Mouse (Mus musculus): ENCODE results near the gene Coa7. TPM values are rescaled to one million over a fixed set of nuclear protein-coding genes. Genes with fewer than 3 reads are reported as not detected.

Coa7 gene
- 25.3 and 31.9 TPM in 2 replicates for polyA plus RNA-seq (2015; fragmentation: Nextera tagmentation; extraction: Ambion mirVana)

DNA sequence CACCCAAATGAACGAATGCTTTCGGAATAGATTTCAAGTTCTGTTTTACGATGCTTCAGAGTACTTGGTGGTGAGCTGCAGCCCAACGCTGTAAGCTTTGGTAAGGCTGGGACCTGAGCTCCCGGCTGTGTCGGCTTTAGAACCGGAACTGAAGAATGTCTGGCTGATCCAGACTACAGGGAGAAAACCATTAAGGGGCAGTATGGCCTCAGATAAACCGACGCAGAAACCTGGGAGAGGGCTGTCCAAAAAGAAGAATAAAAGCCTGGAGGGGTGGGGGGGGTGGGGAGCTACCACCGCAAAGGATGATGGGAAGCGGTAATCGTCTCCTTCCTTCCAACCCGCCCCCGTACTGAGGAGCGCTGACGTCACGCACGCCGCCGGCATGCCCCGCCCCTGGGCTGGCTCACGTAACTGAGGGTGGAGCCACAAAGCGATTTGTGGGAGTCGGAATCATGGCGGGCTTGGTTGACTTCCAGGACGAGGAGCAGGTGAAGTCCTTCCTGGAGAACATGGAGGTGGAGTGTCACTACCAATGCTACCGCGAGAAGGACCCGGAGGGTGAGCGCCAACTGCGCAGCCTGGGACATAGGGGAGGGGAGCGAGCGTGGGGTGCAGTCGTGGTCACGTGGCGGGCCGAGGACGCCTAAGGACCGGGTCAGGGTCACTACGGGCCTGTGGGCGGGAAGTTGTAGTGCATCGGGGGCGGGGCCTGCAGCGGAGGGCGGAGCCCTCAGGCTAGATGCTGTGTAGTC is at the start of gene Coa7:
Gene Coa7 (plus strand): TSS at position 411 of the 755 bp plus-strand sequence.
- no peaks in the 10 kb centered on the region for H3K27me3 ChIP-seq (replicated peaks; ENCODE audit: insufficient read depth, low read length)
- no peaks in the 10 kb centered on the region for H3K9me3 ChIP-seq (ENCODE audit: low read length)
- H3K4me1 ChIP-seq (ENCODE audit: insufficient read depth, low read depth, low read length), result no peaks in the 10 kb centered on the region
- ATAC-seq (peak; percentile 97), DNase-seq (ENCODE audit: low spot score) (peak; percentile 98)
- H3K9ac ChIP-seq (replicated peaks; ENCODE audit: low read depth), result peak within 1 kb of the TSS; percentile 53
- H3K36me3 ChIP-seq (ENCODE audit: insufficient read depth, low read length), result no peaks in the 10 kb centered on the region
- peak within 1 kb of the TSS; percentile 60 for H3K4me2 ChIP-seq (replicated peaks; ENCODE audit: low read depth, low read length)
- TF ChIP-seq EP300 (IDR thresholded peaks at IDR 0.05) (peak; percentile 50; the same call in 1 of the 2 replicates), CTCF (IDR thresholded peaks at IDR 0.05) (peak; percentile 9; the same call in 1 of the 2 replicates)
- peak within 1 kb of the TSS; percentile 92 for H3K27ac ChIP-seq (ENCODE audit: low read length)
- WGBS, result under 1% methylated on average over 44 of the region's 45 CpGs
- H3K4me3 ChIP-seq (ENCODE audit: low read depth, low read length), result peak within 1 kb of the TSS; percentile 60

DNA sequence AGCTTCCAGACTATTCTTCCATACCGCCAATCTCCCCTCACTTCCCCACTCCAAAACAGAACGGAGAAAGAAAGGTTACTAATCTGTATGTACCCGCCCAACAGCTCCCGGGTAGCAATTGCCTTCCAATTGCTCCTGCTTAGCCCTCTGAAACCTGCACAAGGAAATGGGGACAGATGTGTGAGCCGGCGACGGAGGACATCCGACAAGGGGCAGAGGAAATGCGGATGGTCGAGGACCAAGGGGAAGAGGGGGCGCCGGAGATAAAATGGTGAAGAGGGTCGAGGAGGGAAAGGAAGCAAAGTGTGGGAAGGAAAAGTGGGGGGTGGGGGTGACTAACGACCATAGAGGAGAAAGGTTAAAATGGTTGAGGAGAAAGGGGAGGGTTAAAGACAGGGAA is 27.7 kb upstream of the Coa7 start:
- WGBS, result under 1% methylated on average over 13 of the region's 14 CpGs
- no peak for TF ChIP-seq EP300 (IDR thresholded peaks at IDR 0.05)
- TF ChIP-seq CTCF (IDR thresholded peaks at IDR 0.05), result no peak
- peak overlapping the region; percentile 80 for H3K4me2 ChIP-seq (replicated peaks; ENCODE audit: low read depth, low read length)
- no peak for ATAC-seq
- no peaks in the 10 kb centered on the region for H3K9me3 ChIP-seq (ENCODE audit: low read length)
- H3K4me1 ChIP-seq (ENCODE audit: insufficient read depth, low read depth, low read length), result peaks cover 11% of the 10 kb centered on the region; the same call in 1 of the 2 replicates
- no peak for DNase-seq (ENCODE audit: low spot score)
- H3K27ac ChIP-seq (ENCODE audit: low read length), result peak overlapping the region; percentile 93
- H3K9ac ChIP-seq (replicated peaks; ENCODE audit: low read depth), result peak overlapping the region; percentile 71
- H3K4me3 ChIP-seq (ENCODE audit: low read depth, low read length), result peak overlapping the region; percentile 91
- no peaks in the 10 kb centered on the region for H3K27me3 ChIP-seq (replicated peaks; ENCODE audit: insufficient read depth, low read length)
- no peaks in the 10 kb centered on the region for H3K36me3 ChIP-seq (ENCODE audit: insufficient read depth, low read length)

DNA sequence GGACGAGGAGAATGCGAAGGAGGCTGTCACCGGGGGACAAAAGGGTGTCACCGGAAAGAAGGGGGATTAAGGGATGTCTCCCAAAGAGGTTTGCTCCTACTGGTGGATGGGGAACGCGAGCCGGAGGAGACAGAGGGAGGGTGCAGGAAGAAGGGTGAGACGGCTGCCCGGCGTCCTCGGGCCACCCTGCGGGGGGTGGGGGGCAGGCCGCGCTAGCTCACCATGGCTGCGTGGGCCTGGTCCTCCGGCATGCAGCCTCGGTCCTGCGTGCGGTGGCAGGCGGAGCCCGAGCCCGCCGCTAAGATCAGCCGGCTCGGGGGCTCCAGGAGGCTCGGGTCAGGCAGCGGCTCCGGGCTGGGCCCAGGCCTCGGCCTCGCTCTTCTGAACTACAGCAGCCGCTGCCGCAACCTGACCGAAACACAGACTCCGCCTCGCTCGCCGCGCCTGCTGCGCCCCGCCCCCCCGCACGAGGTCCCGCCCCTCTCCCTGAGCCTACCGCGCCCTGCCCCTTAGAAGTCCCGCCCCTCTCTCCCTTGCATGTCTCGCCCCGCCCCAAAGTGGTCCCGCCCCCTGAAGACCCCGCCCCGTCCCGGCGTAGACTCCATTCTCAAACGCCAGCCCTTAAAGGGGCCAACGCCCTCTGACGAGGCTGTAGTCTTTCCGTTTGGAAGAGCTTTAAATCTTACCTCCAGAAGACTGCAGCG is 27.1 kb upstream of the Coa7 start, which contains the start of gene Zyg11b:
Gene Zyg11b (minus strand): TSS at position 427 of the 704 bp plus-strand sequence.
- Histone ChIP-seq H3K4me3 (ENCODE audit: low read depth, low read length) (peak within 1 kb of the TSS; percentile 91), H3K4me1 (ENCODE audit: insufficient read depth, low read depth, low read length) (peaks cover 11% of the 10 kb centered on the region; the same call in 1 of the 2 replicates), H3K27me3 (replicated peaks; ENCODE audit: insufficient read depth, low read length) (no peaks in the 10 kb centered on the region), H3K9ac (replicated peaks; ENCODE audit: low read depth) (peak within 1 kb of the TSS; percentile 71), H3K4me2 (replicated peaks; ENCODE audit: low read depth, low read length) (peak within 1 kb of the TSS; percentile 80), H3K27ac (ENCODE audit: low read length) (peak within 1 kb of the TSS; percentile 93), H3K36me3 (ENCODE audit: insufficient read depth, low read length) (no peaks in the 10 kb centered on the region), H3K9me3 (ENCODE audit: low read length) (no peaks in the 10 kb centered on the region)
- TF ChIP-seq CTCF (IDR thresholded peaks at IDR 0.05), result peak; percentile 17; the same call in 1 of the 2 replicates
- TF ChIP-seq EP300 (IDR thresholded peaks at IDR 0.05), result no peak
- peak; percentile 97 for ATAC-seq
- peak; percentile 98 for DNase-seq (ENCODE audit: low spot score)
- WGBS, result 2% methylated on average over 36 of the region's 58 CpGs

DNA sequence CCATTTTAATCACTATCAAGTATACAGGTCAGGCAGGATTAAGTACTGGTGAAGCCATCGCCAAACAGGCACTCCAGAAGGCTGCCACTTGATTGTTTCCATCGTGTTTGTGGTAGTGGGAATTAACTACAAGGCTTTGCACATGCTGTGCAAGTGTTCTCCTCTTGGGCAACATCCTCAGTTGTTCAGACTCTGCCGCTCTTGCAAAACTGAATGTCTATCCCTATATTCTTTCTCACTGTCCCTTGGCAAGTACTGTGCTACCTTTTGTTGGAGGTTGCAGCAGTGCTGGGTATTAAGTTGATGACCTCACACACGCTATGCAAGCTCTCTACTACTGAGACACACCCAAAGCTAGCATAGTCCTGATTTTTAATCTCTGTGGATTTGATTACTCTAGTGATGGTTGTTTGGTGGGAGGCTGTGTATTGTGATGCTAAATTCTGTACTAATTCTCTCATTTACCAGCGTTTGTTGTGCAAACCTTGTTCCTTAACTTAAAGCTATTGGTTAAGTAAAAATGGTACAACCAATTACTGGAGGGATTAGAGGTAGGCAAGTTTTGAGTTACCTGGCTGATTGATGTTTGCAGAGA is 25.5 kb upstream of the Coa7 start:
- H3K27ac ChIP-seq (ENCODE audit: low read length), result no peak overlapping the region
- H3K27me3 ChIP-seq (replicated peaks; ENCODE audit: insufficient read depth, low read length), result no peaks in the 10 kb centered on the region
- no peak overlapping the region for H3K9ac ChIP-seq (replicated peaks; ENCODE audit: low read depth)
- H3K9me3 ChIP-seq (ENCODE audit: low read length), result no peaks in the 10 kb centered on the region
- no peaks in the 10 kb centered on the region for H3K36me3 ChIP-seq (ENCODE audit: insufficient read depth, low read length)
- ATAC-seq (no peak), DNase-seq (ENCODE audit: low spot score) (peak; percentile 9)
- peaks cover 11% of the 10 kb centered on the region; the same call in 1 of the 2 replicates for H3K4me1 ChIP-seq (ENCODE audit: insufficient read depth, low read depth, low read length)
- no peak overlapping the region for H3K4me3 ChIP-seq (ENCODE audit: low read depth, low read length)
- H3K4me2 ChIP-seq (replicated peaks; ENCODE audit: low read depth, low read length), result no peak overlapping the region
- TF ChIP-seq CTCF (IDR thresholded peaks at IDR 0.05) (no peak), EP300 (IDR thresholded peaks at IDR 0.05) (no peak)
- 70% methylated on average over 5 of the region's 5 CpGs for WGBS

DNA sequence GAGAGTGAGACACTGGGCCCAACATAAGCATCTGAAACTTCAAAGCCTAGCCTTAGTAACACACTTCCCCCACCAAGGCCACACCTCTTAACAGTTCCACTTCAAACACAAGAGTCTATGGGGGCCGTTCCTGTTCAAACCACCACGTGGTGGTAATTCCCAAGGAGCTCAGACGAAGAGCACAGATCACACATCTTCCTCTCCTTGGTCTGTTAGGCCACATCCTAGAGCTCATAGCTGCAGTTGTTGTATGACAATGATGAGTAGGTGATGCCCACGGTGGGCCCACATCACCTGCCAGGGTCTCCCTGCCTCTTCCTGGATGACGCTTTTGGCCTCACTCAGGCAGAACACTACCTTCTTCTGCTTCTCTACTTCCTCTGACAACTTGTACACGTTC is 17.2 kb upstream of the Coa7 start:
- Histone ChIP-seq H3K27ac (ENCODE audit: low read length) (no peak overlapping the region), H3K9me3 (ENCODE audit: low read length) (no peaks in the 10 kb centered on the region), H3K4me2 (replicated peaks; ENCODE audit: low read depth, low read length) (no peak overlapping the region), H3K4me1 (ENCODE audit: insufficient read depth, low read depth, low read length) (no peaks in the 10 kb centered on the region), H3K36me3 (ENCODE audit: insufficient read depth, low read length) (no peaks in the 10 kb centered on the region), H3K27me3 (replicated peaks; ENCODE audit: insufficient read depth, low read length) (no peaks in the 10 kb centered on the region), H3K9ac (replicated peaks; ENCODE audit: low read depth) (no peak overlapping the region), H3K4me3 (ENCODE audit: low read depth, low read length) (no peak overlapping the region)
- ATAC-seq, result no peak
- WGBS, result 64% methylated on average over 6 of the region's 6 CpGs
- no peak for DNase-seq (ENCODE audit: low spot score)
- TF ChIP-seq EP300 (IDR thresholded peaks at IDR 0.05) (no peak), CTCF (IDR thresholded peaks at IDR 0.05) (no peak)

DNA sequence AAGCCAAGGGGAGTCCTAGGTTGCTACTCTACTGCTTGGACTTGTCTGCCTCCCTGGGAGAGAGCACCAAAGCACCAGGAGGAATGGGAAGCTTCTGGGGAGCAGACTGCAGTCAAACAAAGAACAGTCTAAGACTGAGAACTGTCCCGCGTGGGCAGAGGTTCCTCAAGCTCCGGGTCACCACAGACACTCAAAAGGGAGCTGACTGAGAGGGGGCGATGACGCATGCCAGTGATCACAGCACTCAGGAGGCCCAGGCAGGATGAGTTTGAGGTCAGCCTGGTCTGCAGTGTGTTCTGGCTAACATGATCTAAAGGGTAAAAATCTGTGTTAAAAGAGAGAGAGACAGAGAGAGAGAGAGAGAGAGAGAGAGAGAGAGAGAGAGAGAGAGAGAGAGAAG is 13.9 kb upstream of the Coa7 start:
- no peak for TF ChIP-seq CTCF (IDR thresholded peaks at IDR 0.05)
- no peak for TF ChIP-seq EP300 (IDR thresholded peaks at IDR 0.05)
- ATAC-seq (no peak), DNase-seq (ENCODE audit: low spot score) (no peak)
- Histone ChIP-seq H3K9ac (replicated peaks; ENCODE audit: low read depth) (no peak overlapping the region), H3K4me1 (ENCODE audit: insufficient read depth, low read depth, low read length) (no peaks in the 10 kb centered on the region), H3K4me2 (replicated peaks; ENCODE audit: low read depth, low read length) (no peak overlapping the region), H3K9me3 (ENCODE audit: low read length) (no peaks in the 10 kb centered on the region), H3K4me3 (ENCODE audit: low read depth, low read length) (no peak overlapping the region), H3K36me3 (ENCODE audit: insufficient read depth, low read length) (no peaks in the 10 kb centered on the region), H3K27ac (ENCODE audit: low read length) (no peak overlapping the region), H3K27me3 (replicated peaks; ENCODE audit: insufficient read depth, low read length) (no peaks in the 10 kb centered on the region)
- WGBS, result 36% methylated on average over 5 of the region's 5 CpGs
